Mouse (Mus musculus): Measurements from ENCODE around the gene Rwdd1.

DNA sequence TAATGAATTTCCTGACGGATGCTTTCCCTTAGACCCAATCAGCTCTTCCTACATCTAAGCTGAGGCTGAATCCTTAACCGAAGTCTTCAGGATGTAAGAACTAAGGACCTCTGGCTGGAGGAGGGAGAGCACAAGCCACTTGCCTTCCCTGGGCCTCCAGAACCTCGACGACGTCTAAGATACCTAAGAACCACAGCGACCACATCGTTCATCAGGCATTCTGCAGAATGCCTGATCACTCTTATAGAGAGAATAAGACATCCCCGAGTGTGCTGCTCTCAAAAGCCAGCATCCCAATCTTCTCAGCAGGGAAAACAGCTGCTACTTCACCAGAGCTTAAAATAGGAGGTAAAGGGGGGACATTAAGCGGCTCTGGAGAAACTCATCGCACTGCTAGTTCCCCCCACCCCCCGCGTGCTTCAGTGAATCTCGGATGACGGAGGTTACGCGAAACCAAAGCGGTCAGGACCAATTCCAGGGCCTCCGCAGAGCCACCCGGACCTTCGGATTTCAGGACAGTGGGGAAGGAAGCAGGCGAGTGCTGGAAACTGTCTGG lies 600 bp downstream of the Rwdd1 start:
- TF ChIP-seq CTCF (IDR thresholded peaks at IDR 0.05; ENCODE audit: low read depth, low read length) (no peak), POLR2AphosphoS5 (IDR thresholded peaks at IDR 0.05; ENCODE audit: insufficient replicate concordance, low read depth, low read length) (no peak), TAL1 (conservative IDR thresholded peaks at IDR 0.05; ENCODE audit: low read depth, low read length) (no peak), GATA1 (IDR thresholded peaks at IDR 0.05; ENCODE audit: borderline replicate concordance, low read length) (no peak)

Data from G1E (cell line).